Mouse (Mus musculus) erythroblast, adult 5-6 weeks (primary cell): Measurements from ENCODE around the gene Arap1. TPM values are rescaled to one million over a fixed set of nuclear protein-coding genes. Genes with fewer than 3 reads are reported as not detected.
A peak's percentile ranks its signal among the peaks of the same experiment; 100 is the strongest.

Source experiments
- ATAC-seq: replicated peaks from 2 replicates; pipeline ENCODE4 v1.8.0; 2016; ENCODE audit warnings: moderate number of reproducible peaks, mild to moderate bottlenecking, moderate TSS enrichment, inconsistent platforms; ENCODE audit not compliant: poor library complexity, low FRiP score, severe bottlenecking
- total RNA-seq, 2 experiments: library from RNA; stranded (forward) in 1 of 2; stranded (reverse) in 1 of 2; fragments of 150-400 nt in 1 of 2; fragments of 200-764, 138-1000 nt in 1 of 2; gene quantifications; 2 replicates each; pipeline versions ENCODE4 v1.2.3 to v1.2.4; 2015 to 2017; ENCODE audit warnings: low replicate concordance in 2 of 2

The Arap1 gene
- total RNA-seq, 2 experiments from 2014 or later = 8.3 to 26.5 TPM

GRCm38 (mm10) chr7:101355551-101356100 is 7.8 kb downstream of the Arap1 start:
- ATAC-seq = no peak

GRCm38 (mm10) chr7:101356868-101357267 is 9.0 kb downstream of the Arap1 start:
- no peak for ATAC-seq

- no peak for ATAC-seq
Observed at GRCm38 (mm10) chr7:101360406-101360805, 12.5 kb downstream of the Arap1 start.

- ATAC-seq = no peak
Observed at GRCm38 (mm10) chr7:101361021-101361420, 13.2 kb downstream of the Arap1 start.

GRCm38 (mm10) chr7:101361767-101362166 is 13.9 kb downstream of the Arap1 start:
- no peak for ATAC-seq

GRCm38 (mm10) chr7:101362791-101363191 is 14.9 kb downstream of the Arap1 start:
- ATAC-seq = no peak

GRCm38 (mm10) chr7:101363914-101364313 is 16.0 kb downstream of the Arap1 start:
- ATAC-seq = no peak

- no peak; the same call in 1 of the 2 replicates for ATAC-seq
Observed at GRCm38 (mm10) chr7:101367901-101368852, 20.3 kb downstream of the Arap1 start.

GRCm38 (mm10) chr7:101369666-101370065 is 21.8 kb downstream of the Arap1 start:
- ATAC-seq = no peak

GRCm38 (mm10) chr7:101373082-101373481 is 25.2 kb downstream of the Arap1 start:
- ATAC-seq = no peak

GRCm38 (mm10) chr7:101374155-101374554 is 26.3 kb downstream of the Arap1 start:
- no peak for ATAC-seq

- no peak for ATAC-seq
Observed at GRCm38 (mm10) chr7:101376701-101377340, 29.0 kb downstream of the Arap1 start.

GRCm38 (mm10) chr7:101377741-101378262 is 29.9 kb downstream of the Arap1 start:
- ATAC-seq = peak; percentile 63

GRCm38 (mm10) chr7:101378285-101378684 is 30.4 kb downstream of the Arap1 start:
- no peak for ATAC-seq

- ATAC-seq = no peak
Observed at GRCm38 (mm10) chr7:101378796-101379465, 31.1 kb downstream of the Arap1 start.

GRCm38 (mm10) chr7:101379732-101380131 is 31.9 kb downstream of the Arap1 start:
- ATAC-seq = no peak

GRCm38 (mm10) chr7:101381512-101381911 is 33.6 kb downstream of the Arap1 start:
- ATAC-seq = no peak

- 0 out of 2 replicates have a peak, but pooled peaks have one; percentile 56 for ATAC-seq
Observed at GRCm38 (mm10) chr7:101382378-101382777, 34.5 kb downstream of the Arap1 start.

- no peak for ATAC-seq
Observed at GRCm38 (mm10) chr7:101383756-101384155, 35.9 kb downstream of the Arap1 start.

GRCm38 (mm10) chr7:101384931-101385330 is 37.1 kb downstream of the Arap1 start:
- no peak for ATAC-seq
